Mouse (Mus musculus) MEL (cell line): ENCODE measurements around the gene Fgfr3. TPM values are rescaled to one million over a fixed set of nuclear protein-coding genes. Genes with fewer than 3 reads are reported as not detected.

ENCODE experiments used
- DNase-seq: peaks from one replicate; pipeline ENCODE4 v3.0.0; 2011; ENCODE audit warnings: low read depth, low spot score
- H3K27ac ChIP-seq: 2 replicates; pipeline ENCODE4 v1.5.1; 2012; ENCODE audit warnings: low read depth, mild to moderate bottlenecking, control low read depth, low read length, moderate library complexity; ENCODE audit not compliant: control insufficient read depth
- H3K27me3 ChIP-seq, 2 experiments: fragments of 150-350 bp in 1 of 2; sonication (generic) in 1 of 2; 2 replicates each; pipeline ENCODE4 v1.6.1; 2012; ENCODE audit warnings: low read length in 2 of 2, mild to moderate bottlenecking in 2 of 2, improper control_type of control experiment in 1 of 2, moderate library complexity in 1 of 2; ENCODE audit not compliant: insufficient read depth in 2 of 2, control insufficient read depth in 1 of 2
- H3K36me3 ChIP-seq, 2 experiments: 2 replicates each; pipeline ENCODE4 v1.6.1; 2012 to 2014; ENCODE audit warnings: low read length in 2 of 2, improper control_type of control experiment in 1 of 2, inconsistent platforms in 1 of 2, mild to moderate bottlenecking in 1 of 2; ENCODE audit not compliant: insufficient read depth in 2 of 2, control insufficient read depth in 1 of 2
- H3K4me1 ChIP-seq, 2 experiments: fragments of 150-350 bp in 1 of 2; sonication (generic) in 1 of 2; 2 replicates each; pipeline ENCODE4 v1.6.1; 2012; ENCODE audit warnings: low read length in 2 of 2, improper control_type of control experiment in 1 of 2, mild to moderate bottlenecking in 1 of 2; ENCODE audit not compliant: insufficient read depth in 2 of 2, control insufficient read depth in 1 of 2
- H3K4me3 ChIP-seq, 2 experiments: fragments of 150-350 bp in 1 of 2; sonication (generic) in 1 of 2; 2 replicates each; pipeline ENCODE4 v1.5.1; 2012; ENCODE audit warnings: low read depth in 2 of 2, low read length in 2 of 2, mild to moderate bottlenecking in 2 of 2, moderate library complexity in 2 of 2, control low read depth in 1 of 2, improper control_type of control experiment in 1 of 2; ENCODE audit not compliant: control insufficient read depth in 1 of 2, insufficient read depth in 1 of 2
- H3K79me2 ChIP-seq: 2 replicates; pipeline ENCODE4 v1.6.1; 2012; ENCODE audit warnings: mild to moderate bottlenecking, low read length, moderate library complexity; ENCODE audit not compliant: control insufficient read depth, poor library complexity, insufficient read depth
- H3K9ac ChIP-seq: 2 replicates; pipeline ENCODE4 v1.6.1; 2012; ENCODE audit warnings: low read depth, mild to moderate bottlenecking, control low read depth, low read length, moderate library complexity; ENCODE audit not compliant: control insufficient read depth, poor library complexity, severe bottlenecking
- H3K9me3 ChIP-seq: fragments of 150-350 bp; sonication (generic); replicated peaks from 2 replicates; pipeline ENCODE4 v1.6.1; 2012; ENCODE audit warnings: mild to moderate bottlenecking, low read length, improper control_type of control experiment, moderate library complexity; ENCODE audit not compliant: insufficient read depth
- BHLHE40 ChIP-seq: IDR thresholded peaks from 2 replicates; pipeline ENCODE4 v1.6.1; 2012; ENCODE audit warnings: low read depth, mild to moderate bottlenecking, inconsistent platforms, low read length, improper control_type of control experiment, borderline replicate concordance
- CHD1 ChIP-seq: IDR thresholded peaks from 2 replicates; pipeline ENCODE4 v1.6.1; 2012; ENCODE audit warnings: low read depth, mild to moderate bottlenecking, inconsistent platforms, low read length, improper control_type of control experiment
- CHD2 ChIP-seq: IDR thresholded peaks from 2 replicates; pipeline ENCODE4 v1.6.1; 2011; ENCODE audit warnings: low read length, improper control_type of control experiment
- CTCF ChIP-seq, 3 experiments: IDR thresholded peaks in 2 of 3; conservative IDR thresholded peaks in 1 of 3; 2 replicates each; pipeline ENCODE4 v1.5.1; 2011 to 2012; ENCODE audit warnings: low read length in 3 of 3, low read depth in 2 of 3, mild to moderate bottlenecking in 2 of 3, improper control_type of control experiment in 1 of 3, inconsistent platforms in 1 of 3, mixed read lengths in 1 of 3, moderate library complexity in 1 of 3; ENCODE audit not compliant: control insufficient read depth in 1 of 3, insufficient read depth in 1 of 3, poor library complexity in 1 of 3, severe bottlenecking in 1 of 3
- E2F4 ChIP-seq: IDR thresholded peaks from 2 replicates; pipeline ENCODE4 v1.6.1; 2011; ENCODE audit warnings: low read depth, low read length, improper control_type of control experiment, borderline replicate concordance
- ELF1 ChIP-seq: IDR thresholded peaks from 2 replicates; pipeline ENCODE4 v1.6.1; 2014; ENCODE audit warnings: low read depth, mild to moderate bottlenecking, inconsistent platforms, low read length, improper control_type of control experiment, moderate library complexity
- HCFC1 ChIP-seq: IDR thresholded peaks from 2 replicates; pipeline ENCODE4 v1.6.1; 2012; ENCODE audit warnings: low read depth, mild to moderate bottlenecking, inconsistent platforms, low read length, improper control_type of control experiment, moderate library complexity
- KAT2A ChIP-seq: conservative IDR thresholded peaks from 2 replicates; pipeline ENCODE4 v1.6.1; 2012; ENCODE audit warnings: low read depth, low read length, improper control_type of control experiment, inconsistent platforms
- MAFK ChIP-seq: IDR thresholded peaks from 2 replicates; pipeline ENCODE4 v1.6.1; 2011; ENCODE audit warnings: low read depth, mild to moderate bottlenecking, low read length, improper control_type of control experiment, borderline replicate concordance
- MAX ChIP-seq: IDR thresholded peaks from 2 replicates; pipeline ENCODE4 v1.6.1; 2011; ENCODE audit warnings: low read length, improper control_type of control experiment
- MXI1 ChIP-seq: IDR thresholded peaks from 2 replicates; pipeline ENCODE4 v1.6.1; 2011; ENCODE audit warnings: mild to moderate bottlenecking, low read depth, low read length, improper control_type of control experiment
- POLR2A ChIP-seq, 2 experiments: IDR thresholded peaks; 2 replicates each; pipeline ENCODE4 v1.6.1; 2011 to 2012; ENCODE audit warnings: low read length in 2 of 2, mild to moderate bottlenecking in 2 of 2, control low read depth in 1 of 2, improper control_type of control experiment in 1 of 2, low read depth in 1 of 2, moderate library complexity in 1 of 2; ENCODE audit not compliant: control insufficient read depth in 1 of 2, insufficient read depth in 1 of 2, poor library complexity in 1 of 2
- RCOR1 ChIP-seq: IDR thresholded peaks from 2 replicates; pipeline ENCODE4 v1.6.1; 2012; ENCODE audit warnings: low read depth, mild to moderate bottlenecking, inconsistent platforms, low read length, improper control_type of control experiment
- SIN3A ChIP-seq: IDR thresholded peaks from 2 replicates; pipeline ENCODE4 v1.6.1; 2012; ENCODE audit warnings: low read length, improper control_type of control experiment, inconsistent platforms
- SMC3 ChIP-seq: IDR thresholded peaks from 2 replicates; pipeline ENCODE4 v1.6.1; 2011; ENCODE audit warnings: low read depth, low read length, improper control_type of control experiment
- UBTF ChIP-seq: IDR thresholded peaks from 2 replicates; pipeline ENCODE4 v1.6.1; 2012; ENCODE audit warnings: low read depth, mild to moderate bottlenecking, inconsistent platforms, low read length, improper control_type of control experiment, moderate library complexity, borderline replicate concordance; ENCODE audit not compliant: insufficient read depth
- USF2 ChIP-seq, 2 experiments: IDR thresholded peaks; 2 replicates each; pipeline ENCODE4 v1.6.1; 2011 to 2012; ENCODE audit warnings: improper control_type of control experiment in 2 of 2, low read length in 2 of 2, borderline replicate concordance in 1 of 2, inconsistent platforms in 1 of 2, low read depth in 1 of 2, mild to moderate bottlenecking in 1 of 2; ENCODE audit not compliant: insufficient read depth in 1 of 2
- ZMIZ1 ChIP-seq: IDR thresholded peaks from 2 replicates; pipeline ENCODE4 v1.6.1; 2012; ENCODE audit warnings: low read depth, mild to moderate bottlenecking, inconsistent platforms, low read length, improper control_type of control experiment, moderate library complexity
- ZNF384 ChIP-seq: IDR thresholded peaks from 2 replicates; pipeline ENCODE4 v1.6.1; 2012; ENCODE audit warnings: low read depth, mild to moderate bottlenecking, inconsistent platforms, low read length, improper control_type of control experiment
- polyA plus RNA-seq, 2 experiments: library from polyadenylated mRNA; stranded (reverse) in 1 of 2; unstranded in 1 of 2; fragments of >175 nt in 1 of 2; fragments of >200 nt in 1 of 2; gene quantifications; 2 replicates each; pipeline versions ENCODE4 v1.2.1 to v1.2.4; 2012; ENCODE audit warnings: low replicate concordance in 2 of 2, low read depth in 1 of 2; ENCODE audit not compliant: insufficient read length in 2 of 2, insufficient read depth in 1 of 2, missing spikeins in 1 of 2
- total RNA-seq: library from RNA; depleted of rRNA; stranded (reverse); fragments of 300-350 nt; gene quantifications from 2 replicates; pipeline ENCODE4 v1.2.3, GENCODE M21; 2012

Fgfr3 gene
- total and polyA plus RNA-seq, 3 experiments: 6.0 to 10.2 TPM; not detected in 1

DNA sequence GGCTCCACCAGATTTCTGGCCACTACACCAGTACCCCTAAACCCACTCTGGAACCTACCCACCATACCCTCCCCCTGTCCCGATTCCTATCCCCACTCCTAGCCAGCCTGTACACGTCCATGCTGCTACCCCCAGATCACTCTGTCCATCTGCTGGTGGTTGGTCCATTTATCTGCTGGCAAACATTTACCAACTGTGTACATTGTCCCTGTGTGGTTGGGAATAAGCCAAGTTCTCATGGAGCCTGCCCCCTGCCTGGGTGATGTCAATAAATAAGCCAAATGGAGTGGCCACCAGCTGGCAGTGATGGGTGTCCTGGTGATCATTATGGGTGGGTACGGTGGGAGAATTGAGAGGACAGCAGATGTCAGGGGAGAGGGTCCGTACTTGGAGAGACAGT is 34.3 kb upstream of the Fgfr3 start:
- DNase-seq: no peak
- no peaks in the 10 kb centered on the region for H3K9me3 ChIP-seq
- no peaks in the 10 kb centered on the region for H3K79me2 ChIP-seq
- H3K36me3 ChIP-seq: peaks cover 0 to 14% of the 10 kb centered on the region in 2 experiments; a peak in 2 of 4 replicates
- H3K4me3 ChIP-seq: no peak overlapping the region
- no peaks in the 10 kb centered on the region for H3K27me3 ChIP-seq
- no peak overlapping the region for H3K9ac ChIP-seq
- peaks cover 16 to 33% of the 10 kb centered on the region in 2 experiments for H3K4me1 ChIP-seq
- no peak overlapping the region for H3K27ac ChIP-seq
- TF ChIP-seq CHD1: no peak
- TF ChIP-seq BHLHE40: no peak
- no peak for TF ChIP-seq HCFC1
- TF ChIP-seq SIN3A: no peak
- no peak for TF ChIP-seq E2F4
- no peak for TF ChIP-seq MAX
- TF ChIP-seq CHD2: no peak
- no peak for TF ChIP-seq UBTF
- TF ChIP-seq ZNF384: no peak
- TF ChIP-seq ELF1: no peak
- no peak for TF ChIP-seq MXI1
- no peak for TF ChIP-seq USF2 (IDR thresholded peaks at IDR 0.05; ENCODE audit: borderline replicate concordance in 1 of 2, insufficient read depth in 1 of 2, low read depth in 1 of 2, low read length in 2 of 2)
- TF ChIP-seq ZMIZ1: no peak
- no peak for TF ChIP-seq SMC3

GRCm38 (mm10) chr5:33688278-33689220 is 32.9 kb upstream of the Fgfr3 start:
- Histone ChIP-seq H3K9ac (no peak overlapping the region), H3K27me3 (no peaks in the 10 kb centered on the region), H3K27ac (no peak overlapping the region), H3K4me1 (peaks cover 2 to 21% of the 10 kb centered on the region in 2 experiments)
- TF ChIP-seq MAFK (no peak), USF2 (IDR thresholded peaks at IDR 0.05; ENCODE audit: borderline replicate concordance in 1 of 2, insufficient read depth in 1 of 2, low read depth in 1 of 2, low read length in 2 of 2) (no peak), UBTF (no peak), KAT2A (no peak), POLR2A (IDR thresholded peaks at IDR 0.05; ENCODE audit: control insufficient read depth in 1 of 2, insufficient read depth in 1 of 2, low read depth in 1 of 2, low read length in 2 of 2, poor library complexity in 1 of 2) (no peak), RCOR1 (no peak), SIN3A (no peak), CHD2 (no peak), CTCF (IDR thresholded peaks at IDR 0.05 in 2 of 3, conservative IDR thresholded peaks at IDR 0.05 in 1 of 3; ENCODE audit: control insufficient read depth in 1 of 3, insufficient read depth in 1 of 3, low read depth in 2 of 3, low read length in 3 of 3, poor library complexity in 1 of 3, severe bottlenecking in 1 of 3) (no peak)
- TF ChIP-seq, all 39 proteins: peak for 0
- Histone ChIP-seq H3K36me3 (peaks cover 0 to 2% of the 10 kb centered on the region in 2 experiments; a peak in 2 of 4 replicates), H3K4me3 (no peak overlapping the region), H3K79me2 (no peaks in the 10 kb centered on the region), H3K9me3 (no peaks in the 10 kb centered on the region)
- DNase-seq: no peak
